Mouse (Mus musculus): ENCODE measurements around the gene Cnga1.
"Not testable (repeated sequence)": the region's sequence is repeated elsewhere in the genome, so short reads cannot be mapped to it uniquely, and the experiment has no call there.

Cnga1 gene

GRCm38 (mm10) chr5:72643655-72644054, 420 bp downstream of the Cnga1 start:
- in situ Hi-C loops (cut with MboI; ENCODE audit: low sequenced_read_pairs): no loop called here

GRCm38 (mm10) chr5:72640072-72640471, 4.0 kb downstream of the Cnga1 start:
- in situ Hi-C loops (cut with MboI; ENCODE audit: low sequenced_read_pairs): no loop called here

GRCm38 (mm10) chr5:72636576-72636975, 7.5 kb downstream of the Cnga1 start:
- in situ Hi-C loops (cut with MboI; ENCODE audit: low sequenced_read_pairs): no loop called here

- in situ Hi-C loops (cut with MboI; ENCODE audit: low sequenced_read_pairs): no loop called here
These were observed 8.0 kb downstream of the Cnga1 start for GRCm38 (mm10) chr5:72636122-72636521.

GRCm38 (mm10) chr5:72634791-72635271, 9.2 kb downstream of the Cnga1 start:
- in situ Hi-C loops (cut with MboI; ENCODE audit: low sequenced_read_pairs): no loop called here

- in situ Hi-C loops (cut with MboI; ENCODE audit: low sequenced_read_pairs): no loop called here
These were observed 14.0 kb downstream of the Cnga1 start for GRCm38 (mm10) chr5:72630026-72630425.

GRCm38 (mm10) chr5:72621022-72621421, 23.1 kb downstream of the Cnga1 start:
- in situ Hi-C loops (cut with MboI; ENCODE audit: low sequenced_read_pairs): no loop called here

- in situ Hi-C loops (cut with MboI; ENCODE audit: low sequenced_read_pairs): no loop called here
These were observed 26.7 kb downstream of the Cnga1 start for GRCm38 (mm10) chr5:72617413-72617812.

- in situ Hi-C loops (cut with MboI; ENCODE audit: low sequenced_read_pairs): no loop called here
These were observed 40.9 kb downstream of the Cnga1 start for GRCm38 (mm10) chr5:72603138-72603537.

GRCm38 (mm10) chr5:72601006-72601405, 43.1 kb downstream of the Cnga1 start:
- in situ Hi-C loops (cut with MboI; ENCODE audit: low sequenced_read_pairs): no loop called here

GRCm38 (mm10) chr5:72587192-72587681, 56.8 kb downstream of the Cnga1 start, which contains the start of gene Gm5868:
TSS of gene Gm5868 (minus strand) at chr5:72587551.
- in situ Hi-C loops (cut with MboI; ENCODE audit: low sequenced_read_pairs): no loop called here

- in situ Hi-C loops (cut with MboI; ENCODE audit: low sequenced_read_pairs): not testable (repeated sequence)
These were observed 57.3 kb downstream of the Cnga1 start for GRCm38 (mm10) chr5:72586667-72587191.

- in situ Hi-C loops (cut with MboI; ENCODE audit: low sequenced_read_pairs): not testable (repeated sequence)
These were observed 58.0 kb downstream of the Cnga1 start for GRCm38 (mm10) chr5:72586122-72586521.

GRCm38 (mm10) chr5:72580970-72581332, 63.1 kb downstream of the Cnga1 start, which contains the start of gene Zar1:
TSS of gene Zar1 (minus strand) at chr5:72581254.
- in situ Hi-C loops (cut with MboI; ENCODE audit: low sequenced_read_pairs): not testable (repeated sequence)

GRCm38 (mm10) chr5:72580088-72580969, 63.7 kb downstream of the Cnga1 start:
- in situ Hi-C loops (cut with MboI; ENCODE audit: low sequenced_read_pairs): not testable (repeated sequence)

GRCm38 (mm10) chr5:72579599-72579998, 64.5 kb downstream of the Cnga1 start:
- in situ Hi-C loops (cut with MboI; ENCODE audit: low sequenced_read_pairs): not testable (repeated sequence)

- in situ Hi-C loops (cut with MboI; ENCODE audit: low sequenced_read_pairs): no loop called here
These were observed 78.5 kb downstream of the Cnga1 start for GRCm38 (mm10) chr5:72565621-72566020.

- in situ Hi-C loops (cut with MboI; ENCODE audit: low sequenced_read_pairs): not testable (repeated sequence)
These were observed 80.9 kb downstream of the Cnga1 start for GRCm38 (mm10) chr5:72563183-72563582.

- in situ Hi-C loops (cut with MboI; ENCODE audit: low sequenced_read_pairs): no loop called here
These were observed 83.0 kb downstream of the Cnga1 start for GRCm38 (mm10) chr5:72560976-72561628.

- in situ Hi-C loops (cut with MboI; ENCODE audit: low sequenced_read_pairs): no loop called here
These were observed 84.5 kb downstream of the Cnga1 start, which contains the start of gene Nfxl1 for GRCm38 (mm10) chr5:72559544-72560049. TSS of gene Nfxl1 (minus strand) at chr5:72559684.
